Mouse (Mus musculus) lung, embryonic 15.5 days (tissue): ENCODE measurements around the gene Ttk. TPM values are rescaled to one million over a fixed set of nuclear protein-coding genes. Genes with fewer than 3 reads are reported as not detected.

ENCODE experiments used
- ATAC-seq: fragments of 200-750 bp; cut with Nextera tagmentation; 2 replicates; pipeline ENCODE4 v1.8.0; 2017; ENCODE audit warnings: moderate number of reproducible peaks, borderline replicate concordance; ENCODE audit not compliant: low FRiP score, low TSS enrichment; ENCODE audit errors: extremely low read depth
- H3K27ac ChIP-seq: fragments of 300-500 bp; sonication (generic); 2 replicates; pipeline ENCODE4 v1.5.1; 2015; ENCODE audit warnings: moderate library complexity, mild to moderate bottlenecking, inconsistent platforms
- H3K27me3 ChIP-seq: fragments of 300-500 bp; sonication (generic); 2 replicates; pipeline ENCODE4 v1.6.1; 2015; ENCODE audit warnings: inconsistent platforms
- H3K36me3 ChIP-seq: fragments of 300-500 bp; sonication (generic); 2 replicates; pipeline ENCODE4 v1.6.1; 2015; ENCODE audit warnings: inconsistent platforms
- H3K4me1 ChIP-seq: fragments of 300-500 bp; sonication (generic); 2 replicates; pipeline ENCODE4 v1.6.1; 2015; ENCODE audit warnings: inconsistent platforms
- H3K4me2 ChIP-seq: fragments of 300-500 bp; sonication (generic); 2 replicates; pipeline ENCODE4 v1.6.1; 2015; ENCODE audit warnings: inconsistent platforms, mild to moderate bottlenecking, moderate library complexity
- H3K4me3 ChIP-seq: fragments of 300-500 bp; sonication (generic); 2 replicates; pipeline ENCODE4 v1.5.1; 2015; ENCODE audit warnings: mild to moderate bottlenecking, inconsistent platforms
- H3K9ac ChIP-seq: fragments of 300-500 bp; sonication (generic); 2 replicates; pipeline ENCODE4 v1.6.1; 2015; ENCODE audit warnings: inconsistent platforms
- H3K9me3 ChIP-seq: fragments of 300-500 bp; sonication (generic); 2 replicates; pipeline ENCODE4 v1.6.1; 2016; ENCODE audit warnings: inconsistent platforms
- WGBS: fragments of 180-500 bp; shearing (Covaris S2); methylation state at CpG from one replicate; pipeline ENCODE4 v1.1.7; 2015; 5-methylcytosine and 5-hydroxymethylcytosine counted together
- polyA plus RNA-seq: library from polyadenylated mRNA; unstranded; fragments of >200 nt; fragmentation: Nextera tagmentation; extraction: Ambion mirVana; gene quantifications from 2 replicates; pipeline ENCODE4 v1.2.1, GENCODE M21; 2015

The Ttk gene
- polyA plus RNA-seq, 1 experiment from 2014 or later: 40.9 TPM

DNA sequence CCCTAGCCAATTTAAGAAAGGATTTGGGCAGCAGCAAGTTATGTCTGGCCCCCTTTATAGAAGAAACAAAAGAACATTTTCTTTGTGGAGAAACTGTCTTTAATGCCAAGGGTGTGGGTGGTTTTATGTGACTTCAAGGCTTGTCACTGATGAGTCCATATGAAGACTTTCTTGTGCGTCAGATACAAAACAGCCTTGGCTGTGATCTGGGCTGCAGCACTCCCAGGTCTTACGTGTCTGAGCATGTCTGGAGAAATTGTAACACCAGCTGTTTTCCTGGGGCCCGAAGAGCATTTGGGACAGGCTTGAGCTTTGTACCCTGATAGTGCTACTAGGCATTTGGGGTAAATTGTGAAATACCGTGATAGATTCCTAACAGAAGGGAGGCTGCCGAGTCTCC lies 11.6 kb upstream of the Ttk start:
- Histone ChIP-seq H3K36me3 (no peaks in the 10 kb centered on the region), H3K9me3 (no peaks in the 10 kb centered on the region), H3K9ac (no peak overlapping the region), H3K4me2 (no peak overlapping the region), H3K27ac (no peak overlapping the region), H3K4me3 (no peak overlapping the region), H3K27me3 (no peaks in the 10 kb centered on the region), H3K4me1 (no peaks in the 10 kb centered on the region)
- whole genome bisulfite sequencing: 64% methylated on average over 5 of the region's 5 CpGs
- no peak for ATAC-seq

DNA sequence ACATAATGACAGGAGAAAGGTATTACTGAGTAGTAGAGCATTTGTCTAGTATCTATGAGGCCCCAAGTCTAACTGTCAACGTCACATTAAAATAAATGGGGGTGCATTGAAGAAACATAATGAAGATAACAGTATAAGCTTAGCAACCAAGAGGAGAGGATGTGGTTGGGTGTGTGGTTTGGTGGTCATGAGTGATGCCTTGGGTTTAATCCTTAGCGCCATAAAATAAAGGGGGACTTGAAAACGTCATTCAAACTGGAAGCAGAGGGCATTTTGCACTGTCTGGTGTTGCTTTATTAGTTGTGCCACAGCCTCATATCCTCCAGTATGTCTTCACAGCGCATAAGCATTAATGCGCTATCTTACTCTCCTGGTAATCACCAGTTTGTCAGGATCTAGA lies 4.6 kb upstream of the Ttk start:
- WGBS: 70% methylated on average over 5 of the region's 5 CpGs
- Histone ChIP-seq H3K36me3 (no peaks in the 10 kb centered on the region), H3K9ac (no peak overlapping the region), H3K4me3 (no peak overlapping the region), H3K9me3 (no peaks in the 10 kb centered on the region), H3K27ac (no peak overlapping the region), H3K27me3 (no peaks in the 10 kb centered on the region), H3K4me2 (no peak overlapping the region), H3K4me1 (peaks cover 3% of the 10 kb centered on the region; the same call in 1 of the 2 replicates)
- ATAC-seq: no peak

DNA sequence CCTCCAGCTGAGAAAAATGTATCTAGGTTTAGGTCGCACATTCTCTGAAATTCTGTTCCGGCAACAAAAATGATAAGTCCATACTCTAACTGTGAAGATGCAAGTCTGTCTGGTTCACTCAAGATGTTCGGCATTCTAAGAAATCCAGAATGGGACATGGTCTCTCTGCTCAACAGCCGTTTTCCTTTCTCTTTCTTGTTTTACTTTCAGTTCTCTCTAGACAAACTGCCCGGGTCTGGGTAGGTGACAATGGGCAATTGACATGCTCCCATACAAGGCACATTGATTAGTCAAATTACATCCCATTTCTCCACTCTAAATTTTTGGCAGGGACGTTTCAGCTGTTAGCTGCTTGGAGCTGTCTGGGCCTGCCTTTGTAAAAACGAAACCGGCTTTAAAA lies 3.3 kb upstream of the Ttk start:
- no peak for ATAC-seq
- H3K9ac ChIP-seq: no peak overlapping the region
- H3K4me1 ChIP-seq: peaks cover 16% of the 10 kb centered on the region
- no peaks in the 10 kb centered on the region for H3K9me3 ChIP-seq
- no peaks in the 10 kb centered on the region for H3K36me3 ChIP-seq
- no peak overlapping the region for H3K27ac ChIP-seq
- no peak overlapping the region for H3K4me2 ChIP-seq
- WGBS: 70% methylated on average over 8 of the region's 8 CpGs
- no peak overlapping the region for H3K4me3 ChIP-seq
- no peaks in the 10 kb centered on the region for H3K27me3 ChIP-seq

DNA sequence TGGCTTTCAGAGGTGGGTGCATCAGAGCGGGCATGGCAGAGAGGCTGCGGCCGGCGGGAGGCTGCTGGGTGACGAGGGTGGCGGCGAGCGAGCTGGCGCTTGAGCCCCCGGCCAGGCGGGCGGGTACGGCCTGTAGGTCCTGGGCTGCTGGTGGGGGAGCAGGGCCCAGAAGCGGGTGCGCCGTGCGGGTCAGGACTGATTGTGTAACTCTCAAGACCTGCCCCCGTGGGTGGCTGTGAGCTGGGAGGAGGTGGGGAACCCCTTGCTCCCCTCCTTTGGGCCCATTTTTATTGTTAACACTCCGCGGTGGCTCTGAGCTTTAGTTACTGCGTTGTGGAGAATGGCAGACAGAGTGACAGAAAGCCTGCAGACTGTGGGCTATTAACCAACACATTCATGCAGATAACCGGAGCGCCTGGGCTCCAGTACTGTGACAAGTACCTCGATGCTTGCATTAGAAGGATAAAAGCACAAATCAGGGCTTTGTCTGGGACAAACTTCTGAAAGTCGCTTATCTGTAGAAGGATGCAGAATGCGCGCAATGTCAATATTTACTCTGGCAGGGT lies 342 bp downstream of the Ttk start:
- no peaks in the 10 kb centered on the region for H3K9me3 ChIP-seq
- H3K36me3 ChIP-seq: peaks cover 5% of the 10 kb centered on the region
- peak overlapping the region; percentile 75 for H3K4me2 ChIP-seq
- H3K9ac ChIP-seq: peak overlapping the region; percentile 90
- peaks cover 23% of the 10 kb centered on the region for H3K4me1 ChIP-seq
- under 1% methylated on average over 27 of the region's 27 CpGs for WGBS
- ATAC-seq: peak; percentile 82
- H3K27me3 ChIP-seq: no peaks in the 10 kb centered on the region
- H3K27ac ChIP-seq: peak overlapping the region; percentile 41; the same call in 1 of the 2 replicates
- H3K4me3 ChIP-seq: peak overlapping the region; percentile 94

DNA sequence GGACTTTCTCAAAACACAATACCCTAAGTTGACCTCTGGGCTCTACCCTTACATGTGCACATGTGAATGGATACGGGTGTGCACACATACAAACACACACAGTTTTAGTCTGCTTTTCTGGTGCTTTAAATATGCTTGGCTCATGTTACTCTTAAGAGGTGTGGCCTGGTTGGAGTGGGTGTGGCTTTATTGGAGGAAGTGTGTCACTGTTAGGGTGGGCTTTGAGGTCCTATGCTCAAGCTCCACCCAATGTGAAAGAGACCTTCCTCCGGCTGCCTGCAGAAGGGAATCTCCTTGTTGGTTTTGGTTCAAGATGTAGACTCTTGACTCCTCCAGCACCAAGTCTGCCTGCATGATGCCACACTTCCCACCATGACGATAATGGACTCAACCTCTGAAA lies 18.0 kb downstream of the Ttk start:
- Histone ChIP-seq H3K27ac (no peak overlapping the region), H3K9ac (no peak overlapping the region), H3K4me1 (no peaks in the 10 kb centered on the region), H3K4me3 (no peak overlapping the region), H3K27me3 (no peaks in the 10 kb centered on the region), H3K4me2 (no peak overlapping the region), H3K9me3 (no peaks in the 10 kb centered on the region), H3K36me3 (peaks cover 60% of the 10 kb centered on the region)
- 89% methylated on average over 3 of the region's 3 CpGs for WGBS
- ATAC-seq: no peak

DNA sequence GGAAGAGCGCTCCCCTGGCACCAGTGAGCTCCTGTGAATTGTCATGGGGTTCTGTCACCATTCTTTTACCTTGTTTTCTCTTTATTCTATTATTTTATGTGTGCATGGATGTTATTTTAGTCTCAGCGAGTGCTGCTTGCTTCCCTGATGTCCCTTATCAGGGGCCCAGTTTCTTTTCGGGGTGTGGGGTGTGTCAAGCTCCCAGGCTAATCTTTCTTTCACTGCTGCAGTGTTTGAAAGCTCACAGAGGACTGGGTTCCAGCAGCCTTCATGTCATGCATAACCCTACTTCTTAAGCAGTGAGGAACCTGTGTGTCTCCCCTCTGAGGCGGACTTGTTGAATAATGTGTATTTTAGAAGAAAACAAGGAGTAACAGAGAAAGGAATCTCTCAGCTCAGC lies 30.7 kb downstream of the Ttk start:
- H3K4me2 ChIP-seq: no peak overlapping the region
- ATAC-seq: no peak
- H3K9me3 ChIP-seq: no peaks in the 10 kb centered on the region
- H3K27ac ChIP-seq: no peak overlapping the region
- H3K9ac ChIP-seq: no peak overlapping the region
- H3K4me3 ChIP-seq: no peak overlapping the region
- no peaks in the 10 kb centered on the region for H3K4me1 ChIP-seq
- H3K27me3 ChIP-seq: no peaks in the 10 kb centered on the region
- WGBS: 83% methylated on average over 4 of the region's 4 CpGs
- H3K36me3 ChIP-seq: peaks cover 53% of the 10 kb centered on the region

DNA sequence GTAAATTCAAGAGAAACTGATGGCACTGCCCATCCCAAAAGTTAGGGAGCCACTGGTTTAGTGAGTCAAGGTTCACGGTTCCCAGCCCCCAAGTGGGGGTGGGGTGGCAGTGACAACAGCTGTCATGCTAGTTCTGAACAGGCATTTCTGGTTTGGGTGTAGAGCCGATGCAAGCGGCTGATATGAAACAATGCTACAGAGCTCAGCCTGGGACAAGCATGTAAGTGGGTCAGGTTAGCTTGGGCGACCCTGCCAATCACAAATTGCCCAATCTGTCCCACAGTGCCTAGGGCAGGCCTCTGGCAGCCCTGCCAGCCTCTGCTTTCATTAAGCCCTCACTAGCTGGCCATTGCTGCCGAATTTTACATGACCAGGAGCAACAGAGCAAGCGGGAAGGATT lies 47.7 kb downstream of the Ttk start:
- Histone ChIP-seq H3K27ac (no peak overlapping the region), H3K36me3 (no peaks in the 10 kb centered on the region), H3K9me3 (no peaks in the 10 kb centered on the region), H3K4me2 (no peak overlapping the region), H3K4me1 (no peaks in the 10 kb centered on the region), H3K4me3 (no peak overlapping the region), H3K9ac (no peak overlapping the region), H3K27me3 (no peaks in the 10 kb centered on the region)
- WGBS: 73% methylated on average over 6 of the region's 6 CpGs
- no peak for ATAC-seq

DNA sequence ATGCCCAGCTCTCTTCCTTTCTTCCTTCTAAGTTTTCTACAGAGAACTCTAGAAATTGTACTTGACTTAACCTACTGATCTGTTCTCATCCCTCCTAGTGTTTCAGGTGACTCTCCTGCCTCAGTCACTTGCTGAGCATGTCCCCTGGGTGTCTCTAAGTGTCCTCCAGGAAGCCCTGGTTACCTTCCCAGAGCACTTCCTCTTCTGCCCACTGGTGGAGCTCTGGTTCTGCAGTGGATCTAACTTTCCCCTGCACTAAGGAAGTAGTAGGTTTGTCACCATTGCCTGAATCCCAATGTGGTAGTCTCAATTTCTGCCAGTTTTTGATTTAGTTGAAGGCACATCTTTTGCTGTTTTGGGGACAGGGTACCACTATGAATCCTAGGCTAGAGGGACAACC lies 51.7 kb downstream of the Ttk start:
- no peak overlapping the region for H3K4me2 ChIP-seq
- no peak for ATAC-seq
- no peaks in the 10 kb centered on the region for H3K4me1 ChIP-seq
- no peaks in the 10 kb centered on the region for H3K36me3 ChIP-seq
- no peak overlapping the region for H3K9ac ChIP-seq
- H3K27me3 ChIP-seq: no peaks in the 10 kb centered on the region
- H3K4me3 ChIP-seq: no peak overlapping the region
- H3K27ac ChIP-seq: no peak overlapping the region
- H3K9me3 ChIP-seq: no peaks in the 10 kb centered on the region

DNA sequence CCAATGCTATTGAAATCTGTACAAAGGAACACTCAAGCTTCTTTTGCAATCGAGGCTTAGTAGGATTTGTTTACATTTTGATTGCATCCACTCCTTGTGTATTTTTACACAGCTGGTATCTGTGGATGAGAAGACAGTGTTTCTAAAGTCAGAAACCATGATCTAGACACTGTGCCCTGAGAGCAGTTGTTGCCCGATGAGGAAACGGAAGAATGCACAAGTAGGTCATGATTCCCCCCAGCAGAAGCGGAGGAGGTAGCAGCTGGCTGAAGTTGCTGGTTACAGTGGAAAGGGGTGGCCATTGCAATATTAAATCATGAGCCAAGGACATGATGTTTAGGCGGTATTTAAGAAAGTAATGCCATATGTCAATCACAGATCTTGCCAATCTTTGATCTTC lies 53.7 kb downstream of the Ttk start:
- Histone ChIP-seq H3K27ac (no peak overlapping the region), H3K4me3 (no peak overlapping the region), H3K4me2 (no peak overlapping the region), H3K9ac (no peak overlapping the region), H3K9me3 (no peaks in the 10 kb centered on the region), H3K4me1 (no peaks in the 10 kb centered on the region), H3K36me3 (no peaks in the 10 kb centered on the region), H3K27me3 (no peaks in the 10 kb centered on the region)
- ATAC-seq: no peak
- 70% methylated on average over 5 of the region's 5 CpGs for WGBS

DNA sequence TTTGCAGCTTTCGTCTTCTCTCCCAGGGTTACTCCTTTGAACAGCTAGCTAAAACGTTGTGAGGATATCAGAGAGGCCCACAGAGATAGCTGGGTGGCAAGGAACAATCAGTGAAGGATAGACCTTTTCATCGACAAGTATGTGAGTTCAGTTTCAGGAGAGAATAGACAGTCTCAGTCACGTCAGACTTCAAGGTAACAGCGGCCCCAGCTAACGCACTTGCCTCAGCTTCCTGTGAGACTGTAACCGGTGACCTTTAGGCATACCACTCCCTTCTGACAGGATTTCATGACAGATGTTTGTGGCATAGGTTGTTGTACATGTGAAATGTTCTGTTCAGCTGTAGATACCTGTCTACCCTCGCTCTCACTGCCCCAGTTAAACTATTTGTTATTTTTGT lies 58.6 kb downstream of the Ttk start:
- Histone ChIP-seq H3K4me1 (no peaks in the 10 kb centered on the region), H3K4me2 (no peak overlapping the region), H3K9me3 (no peaks in the 10 kb centered on the region), H3K27me3 (no peaks in the 10 kb centered on the region), H3K4me3 (no peak overlapping the region), H3K36me3 (no peaks in the 10 kb centered on the region), H3K27ac (no peak overlapping the region), H3K9ac (no peak overlapping the region)
- 58% methylated on average over 8 of the region's 8 CpGs for WGBS
- no peak for ATAC-seq

DNA sequence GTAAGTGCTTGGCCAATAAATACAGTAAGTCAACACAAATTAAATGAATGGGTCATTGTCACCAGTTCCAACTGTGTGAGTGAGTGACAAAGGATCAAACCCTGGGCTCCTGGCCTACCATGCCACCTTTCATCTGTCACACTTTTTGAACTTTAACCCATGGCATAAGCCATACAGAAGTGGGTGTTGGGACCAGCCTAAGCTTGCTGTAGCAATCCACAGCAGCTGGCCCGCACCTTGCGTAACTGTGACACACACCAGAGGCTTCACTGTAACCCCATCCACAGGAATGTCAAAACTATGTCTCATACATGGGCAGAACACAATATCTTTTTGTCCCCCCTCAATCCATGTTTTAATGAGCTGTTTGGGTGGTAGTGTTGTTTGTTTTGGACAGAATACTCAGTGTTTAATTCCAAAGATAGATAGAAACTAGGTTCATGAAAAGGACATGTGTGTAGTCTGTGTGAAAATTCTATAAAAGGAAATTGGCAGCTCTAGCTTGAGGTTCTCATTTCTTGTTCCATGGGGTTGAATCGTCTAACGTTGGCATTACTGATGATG lies 59.4 kb downstream of the Ttk start:
- ATAC-seq: no peak
- 54% methylated on average over 4 of the region's 4 CpGs for WGBS

DNA sequence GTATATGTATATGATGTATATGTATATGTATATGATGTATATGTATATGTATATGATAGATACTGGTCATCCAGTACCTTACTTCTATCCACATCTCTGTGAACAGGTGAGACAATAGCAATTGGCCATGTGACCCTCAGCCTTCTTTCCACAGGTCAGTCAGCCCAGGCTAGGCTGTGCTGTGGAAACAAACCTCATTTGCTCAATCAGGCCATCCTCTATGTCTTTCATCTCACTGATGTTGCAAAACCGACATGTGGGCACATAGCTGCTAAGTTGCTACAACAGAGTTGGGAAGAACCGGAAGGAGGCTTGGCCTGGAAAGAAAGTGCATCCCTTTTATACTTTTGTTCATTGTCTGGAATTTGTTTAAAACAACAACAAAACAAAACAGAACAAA lies 67.6 kb downstream of the Ttk start:
- WGBS: 75% methylated on average over 2 of the region's 2 CpGs
- no peaks in the 10 kb centered on the region for H3K9me3 ChIP-seq
- no peak overlapping the region for H3K4me3 ChIP-seq

More for the DNA sequence above, 59.4 kb downstream of the Ttk start:
- Histone ChIP-seq H3K27ac (no peak overlapping the region), H3K4me3 (no peak overlapping the region), H3K27me3 (no peaks in the 10 kb centered on the region), H3K4me1 (no peaks in the 10 kb centered on the region), H3K9me3 (no peaks in the 10 kb centered on the region), H3K4me2 (no peak overlapping the region), H3K9ac (no peak overlapping the region), H3K36me3 (no peaks in the 10 kb centered on the region)

DNA sequence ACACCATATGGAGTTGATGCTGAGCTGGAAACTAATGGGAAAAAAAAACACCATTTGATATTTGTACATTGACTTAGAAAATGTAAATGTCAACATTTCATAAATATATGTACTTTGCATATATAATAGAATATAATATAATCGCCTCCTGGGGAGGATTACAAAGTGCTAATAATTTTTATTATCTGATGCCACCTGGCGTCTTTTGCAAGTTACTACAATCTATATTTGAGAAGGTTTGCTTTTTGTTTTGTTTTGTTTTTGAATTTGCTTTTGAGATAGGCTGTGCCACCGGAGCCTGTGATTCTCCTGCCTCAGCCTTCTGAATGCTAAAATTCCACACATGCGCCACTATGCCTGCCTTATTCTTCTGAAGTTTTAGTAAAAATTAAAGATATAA lies 71.3 kb downstream of the Ttk start:
- WGBS: 55% methylated on average over 4 of the region's 4 CpGs
- no peaks in the 10 kb centered on the region for H3K36me3 ChIP-seq
- H3K27me3 ChIP-seq: no peaks in the 10 kb centered on the region
- no peak for ATAC-seq
- no peak overlapping the region for H3K4me2 ChIP-seq
- no peak overlapping the region for H3K4me3 ChIP-seq
- H3K9ac ChIP-seq: no peak overlapping the region
- H3K27ac ChIP-seq: no peak overlapping the region
- no peaks in the 10 kb centered on the region for H3K9me3 ChIP-seq
- H3K4me1 ChIP-seq: no peaks in the 10 kb centered on the region

More for the DNA sequence above, 67.6 kb downstream of the Ttk start:
- Histone ChIP-seq H3K4me1 (no peaks in the 10 kb centered on the region), H3K9ac (no peak overlapping the region), H3K36me3 (no peaks in the 10 kb centered on the region), H3K27me3 (no peaks in the 10 kb centered on the region), H3K4me2 (no peak overlapping the region), H3K27ac (no peak overlapping the region)
- ATAC-seq: no peak
